Mouse (Mus musculus) kidney, adult 2 months (tissue): ENCODE measurements around the gene Fam71f1.

Experiments
- CTCF ChIP-seq: fragments of 200-500 bp; conservative IDR thresholded peaks from 2 replicates; pipeline ENCODE4 v1.5.1; 2011; ENCODE audit warnings: low read depth, mild to moderate bottlenecking, control low read depth, low read length, moderate library complexity, mixed read lengths; ENCODE audit not compliant: insufficient read depth, insufficient read length
- POLR2A ChIP-seq: fragments of 200-500 bp; IDR thresholded peaks from one replicate; pipeline ENCODE4 v1.6.1; 2011; ENCODE audit warnings: low read depth, low read length, control low read depth

DNA sequence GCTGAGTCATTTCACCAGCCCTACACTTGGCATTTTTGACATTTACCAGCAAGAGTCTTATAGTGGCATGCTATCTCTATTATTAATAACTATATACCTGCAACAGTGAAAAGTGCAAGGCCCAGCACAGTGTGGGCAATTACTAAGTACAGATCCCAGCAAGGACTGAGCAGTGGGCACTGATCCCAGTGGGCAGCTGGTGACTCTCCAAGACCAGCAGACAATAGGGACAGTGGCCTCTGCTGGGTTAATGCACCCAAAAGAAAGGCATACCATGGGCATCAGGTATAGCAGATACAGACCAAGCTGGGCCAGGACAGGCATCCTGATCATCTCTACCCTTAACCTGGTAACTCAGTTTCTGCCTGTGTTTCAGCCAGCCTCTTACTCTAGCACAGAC is 15.7 kb upstream of the Fam71f1 start:
- TF ChIP-seq POLR2A (no peak), CTCF (no peak)
